Mouse (Mus musculus): ENCODE data around the gene Ttc28. TPM values are rescaled to one million over a fixed set of nuclear protein-coding genes. Genes with fewer than 3 reads are reported as not detected.

The Ttc28 gene
- polyA plus RNA-seq, 1 experiment from 2014 or later: 3.5 TPM

- Histone ChIP-seq H3K27me3 (ENCODE audit: control insufficient read depth, insufficient read depth, low read length) (no peaks in the 10 kb centered on the region), H3K9me3 (ENCODE audit: control insufficient read depth, low read length) (no peaks in the 10 kb centered on the region), H3K9ac (ENCODE audit: low read length) (no peak overlapping the region), H3K36me3 (ENCODE audit: control insufficient read depth, insufficient read depth, low read length) (no peaks in the 10 kb centered on the region), H3K4me1 (replicated peaks; ENCODE audit: control insufficient read depth, insufficient read depth) (no peaks in the 10 kb centered on the region), H3K4me2 (replicated peaks; ENCODE audit: low read depth) (no peak overlapping the region), H3K27ac (replicated peaks) (no peak overlapping the region), H3K4me3 (ENCODE audit: low read depth, low read length) (no peak overlapping the region)
- TF ChIP-seq CTCF (IDR thresholded peaks at IDR 0.05; ENCODE audit: low read depth) (no peak), EP300 (optimal IDR thresholded peaks at IDR 0.05) (no peak)
- ATAC-seq (ENCODE audit: low FRiP score, low TSS enrichment) (no peak), DNase-seq (ENCODE audit: low spot score) (no peak)
- 94% methylated on average over 18 of the region's 18 CpGs for WGBS
These were observed 252.0 kb downstream of the Ttc28 start for GRCm38 (mm10) chr5:111131561-111131960.

- DNase-seq (ENCODE audit: low spot score): no peak
- ATAC-seq (ENCODE audit: low FRiP score, low TSS enrichment): no peak
- Histone ChIP-seq H3K9ac (ENCODE audit: low read length) (no peak overlapping the region), H3K27ac (replicated peaks) (no peak overlapping the region), H3K36me3 (ENCODE audit: control insufficient read depth, insufficient read depth, low read length) (no peaks in the 10 kb centered on the region), H3K9me3 (ENCODE audit: control insufficient read depth, low read length) (no peaks in the 10 kb centered on the region), H3K4me3 (ENCODE audit: low read depth, low read length) (no peak overlapping the region), H3K4me1 (replicated peaks; ENCODE audit: control insufficient read depth, insufficient read depth) (no peaks in the 10 kb centered on the region; the same call in 1 of the 2 replicates), H3K27me3 (ENCODE audit: control insufficient read depth, insufficient read depth, low read length) (no peaks in the 10 kb centered on the region), H3K4me2 (replicated peaks; ENCODE audit: low read depth) (no peak overlapping the region)
- TF ChIP-seq EP300 (optimal IDR thresholded peaks at IDR 0.05) (no peak), CTCF (IDR thresholded peaks at IDR 0.05; ENCODE audit: low read depth) (no peak)
- 95% methylated on average over 5 of the region's 5 CpGs for WGBS
These were observed 253.5 kb downstream of the Ttc28 start for GRCm38 (mm10) chr5:111133150-111133549.

- TF ChIP-seq CTCF (IDR thresholded peaks at IDR 0.05; ENCODE audit: low read depth) (no peak), EP300 (optimal IDR thresholded peaks at IDR 0.05) (no peak)
- Histone ChIP-seq H3K36me3 (ENCODE audit: control insufficient read depth, insufficient read depth, low read length) (no peaks in the 10 kb centered on the region), H3K27ac (replicated peaks) (no peak overlapping the region), H3K27me3 (ENCODE audit: control insufficient read depth, insufficient read depth, low read length) (no peaks in the 10 kb centered on the region), H3K4me1 (replicated peaks; ENCODE audit: control insufficient read depth, insufficient read depth) (peaks cover under 1% of the 10 kb centered on the region), H3K4me3 (ENCODE audit: low read depth, low read length) (no peak overlapping the region), H3K4me2 (replicated peaks; ENCODE audit: low read depth) (no peak overlapping the region), H3K9me3 (ENCODE audit: control insufficient read depth, low read length) (no peaks in the 10 kb centered on the region), H3K9ac (ENCODE audit: low read length) (no peak overlapping the region)
- no peak for ATAC-seq (ENCODE audit: low FRiP score, low TSS enrichment)
- DNase-seq (ENCODE audit: low spot score): no peak
- WGBS: 85% methylated on average over 7 of the region's 7 CpGs
These were observed 254.2 kb downstream of the Ttc28 start for GRCm38 (mm10) chr5:111133754-111134153.

GRCm38 (mm10) chr5:111137283-111137682, 257.7 kb downstream of the Ttc28 start:
- no peak for DNase-seq (ENCODE audit: low spot score)
- H3K36me3 ChIP-seq (ENCODE audit: control insufficient read depth, insufficient read depth, low read length): no peaks in the 10 kb centered on the region
- no peak overlapping the region for H3K27ac ChIP-seq (replicated peaks)
- H3K4me2 ChIP-seq (replicated peaks; ENCODE audit: low read depth): no peak overlapping the region
- no peak for TF ChIP-seq EP300 (optimal IDR thresholded peaks at IDR 0.05)
- no peak for TF ChIP-seq CTCF (IDR thresholded peaks at IDR 0.05; ENCODE audit: low read depth)
- no peak overlapping the region for H3K9ac ChIP-seq (ENCODE audit: low read length)
- H3K9me3 ChIP-seq (ENCODE audit: control insufficient read depth, low read length): no peaks in the 10 kb centered on the region
- WGBS: 59% methylated on average over 6 of the region's 6 CpGs
- no peak for ATAC-seq (ENCODE audit: low FRiP score, low TSS enrichment)
- H3K4me3 ChIP-seq (ENCODE audit: low read depth, low read length): no peak overlapping the region
- no peaks in the 10 kb centered on the region for H3K27me3 ChIP-seq (ENCODE audit: control insufficient read depth, insufficient read depth, low read length)
- peaks cover 4% of the 10 kb centered on the region for H3K4me1 ChIP-seq (replicated peaks; ENCODE audit: control insufficient read depth, insufficient read depth)

- WGBS: 68% methylated on average over 13 of the region's 13 CpGs
- ATAC-seq (ENCODE audit: low FRiP score, low TSS enrichment): no peak
These were observed 258.1 kb downstream of the Ttc28 start for GRCm38 (mm10) chr5:111137742-111138141.

GRCm38 (mm10) chr5:111138239-111138833, 258.7 kb downstream of the Ttc28 start:
- H3K27ac ChIP-seq (replicated peaks): peak overlapping the region; percentile 5; the same call in 1 of the 2 replicates
- H3K4me3 ChIP-seq (ENCODE audit: low read depth, low read length): no peak overlapping the region
- no peak overlapping the region for H3K4me2 ChIP-seq (replicated peaks; ENCODE audit: low read depth)
- no peaks in the 10 kb centered on the region for H3K27me3 ChIP-seq (ENCODE audit: control insufficient read depth, insufficient read depth, low read length)
- TF ChIP-seq EP300 (optimal IDR thresholded peaks at IDR 0.05) (no peak), CTCF (IDR thresholded peaks at IDR 0.05; ENCODE audit: low read depth) (no peak)
- WGBS: 40% methylated on average over 11 of the region's 11 CpGs
- ATAC-seq (ENCODE audit: low FRiP score, low TSS enrichment): peak; percentile 18; the same call in 1 of the 2 replicates
- DNase-seq (ENCODE audit: low spot score): no peak
- no peaks in the 10 kb centered on the region for H3K36me3 ChIP-seq (ENCODE audit: control insufficient read depth, insufficient read depth, low read length)
- H3K9me3 ChIP-seq (ENCODE audit: control insufficient read depth, low read length): no peaks in the 10 kb centered on the region
- H3K9ac ChIP-seq (ENCODE audit: low read length): no peak overlapping the region
- H3K4me1 ChIP-seq (replicated peaks; ENCODE audit: control insufficient read depth, insufficient read depth): peaks cover 4% of the 10 kb centered on the region

More at GRCm38 (mm10) chr5:111137742-111138141, 258.1 kb downstream of the Ttc28 start:
- Histone ChIP-seq H3K4me1 (replicated peaks; ENCODE audit: control insufficient read depth, insufficient read depth) (peaks cover 4% of the 10 kb centered on the region), H3K27me3 (ENCODE audit: control insufficient read depth, insufficient read depth, low read length) (no peaks in the 10 kb centered on the region), H3K27ac (replicated peaks) (no peak overlapping the region), H3K36me3 (ENCODE audit: control insufficient read depth, insufficient read depth, low read length) (no peaks in the 10 kb centered on the region), H3K9ac (ENCODE audit: low read length) (no peak overlapping the region; the same call in 1 of the 2 replicates), H3K9me3 (ENCODE audit: control insufficient read depth, low read length) (no peaks in the 10 kb centered on the region), H3K4me3 (ENCODE audit: low read depth, low read length) (no peak overlapping the region), H3K4me2 (replicated peaks; ENCODE audit: low read depth) (no peak overlapping the region)
- no peak for DNase-seq (ENCODE audit: low spot score)
- TF ChIP-seq CTCF (IDR thresholded peaks at IDR 0.05; ENCODE audit: low read depth): no peak
- no peak for TF ChIP-seq EP300 (optimal IDR thresholded peaks at IDR 0.05)

Data from stomach, postnatal 0 days (tissue).